ENCODE assay signal across 21 mouse cellular contexts in genomic region chr1:154042956-154043355, GRCm38 (mm10).
DNase-seq lines count a peak whose midpoint lies in the region; ATAC-seq lines count a peak whose summit lies in the region.
"Had no signal": no experiment of that assay in that cellular context is flagged by ENCODE, and none has a peak within 500 bp of the region (broad histone marks: within the 10 kb centered on the region; RNA-seq: fewer than 3 reads in every experiment).

No protein-coding gene starts in this region.

- no peaks in the 10 kb centered on the region for H3K4me1 ChIP-seq in heart, embryonic 11.5 days (ENCODE audit: control insufficient read depth, insufficient read depth, low read length)
- H3K4me1 ChIP-seq in liver, embryonic 15.5 days (replicated peaks) = peaks cover 8% of the 10 kb centered on the region
- H3K4me1 ChIP-seq in stomach, embryonic 16.5 days (ENCODE audit: control insufficient read depth, insufficient read depth, low read length) = no peaks in the 10 kb centered on the region
- H3K4me1 ChIP-seq: forebrain, embryonic 13.5 days; heart, embryonic 15.5 days; hindbrain, embryonic 15.5 days; lung, embryonic 15.5 days had no signal

- H3K9me3 ChIP-seq in heart, embryonic 11.5 days (replicated peaks; ENCODE audit: control insufficient read depth, low read length) = no peaks in the 10 kb centered on the region
- H3K9me3 ChIP-seq in liver, embryonic 15.5 days (replicated peaks) = no peaks in the 10 kb centered on the region
- no peaks in the 10 kb centered on the region for H3K9me3 ChIP-seq in stomach, embryonic 16.5 days (replicated peaks; ENCODE audit: control insufficient read depth, low read length)
- H3K9me3 ChIP-seq: forebrain, embryonic 13.5 days; heart, embryonic 15.5 days; hindbrain, embryonic 15.5 days; lung, embryonic 15.5 days had no signal

- H3K4me2 ChIP-seq in heart, embryonic 11.5 days = no peak overlapping the region
- no peak overlapping the region for H3K4me2 ChIP-seq in liver, embryonic 15.5 days
- H3K4me2 ChIP-seq in stomach, embryonic 16.5 days (ENCODE audit: low read depth, low read length) = no peak overlapping the region
- H3K4me2 ChIP-seq: forebrain, embryonic 13.5 days; heart, embryonic 15.5 days; hindbrain, embryonic 15.5 days; lung, embryonic 15.5 days had no signal

- intact Hi-C loops in heart, postnatal 14 days (cut with DNase I) = no loop called here

- no peaks in the 10 kb centered on the region for H3K36me3 ChIP-seq in heart, embryonic 11.5 days (ENCODE audit: control insufficient read depth, insufficient read depth, low read length)
- H3K36me3 ChIP-seq in liver, embryonic 15.5 days (replicated peaks) = no peaks in the 10 kb centered on the region
- no peaks in the 10 kb centered on the region for H3K36me3 ChIP-seq in stomach, embryonic 16.5 days (ENCODE audit: control insufficient read depth, insufficient read depth, low read length)
- H3K36me3 ChIP-seq: heart, embryonic 15.5 days; hindbrain, embryonic 15.5 days; lung, embryonic 15.5 days had no signal

- no peak overlapping the region for H3K27ac ChIP-seq in heart, embryonic 11.5 days (ENCODE audit: low read depth, low read length)
- H3K27ac ChIP-seq in liver, embryonic 15.5 days (replicated peaks) = no peak overlapping the region
- H3K27ac ChIP-seq in stomach, embryonic 16.5 days (ENCODE audit: low read length) = no peak overlapping the region
- H3K27ac ChIP-seq: forebrain, embryonic 13.5 days; heart, embryonic 15.5 days; hindbrain, embryonic 15.5 days; lung, embryonic 15.5 days had no signal

- H3K9ac ChIP-seq in heart, embryonic 11.5 days (ENCODE audit: low read depth, low read length) = no peak overlapping the region
- no peak overlapping the region for H3K9ac ChIP-seq in liver, embryonic 15.5 days
- no peak overlapping the region for H3K9ac ChIP-seq in stomach, embryonic 16.5 days (ENCODE audit: low read length)
- H3K9ac ChIP-seq: forebrain, embryonic 13.5 days; heart, embryonic 15.5 days; hindbrain, embryonic 15.5 days; lung, embryonic 15.5 days had no signal

- 58% methylated on average over 2 of the region's 2 CpGs for WGBS in heart, embryonic 11.5 days (ENCODE audit: insufficient replicate concordance)
- WGBS in liver, embryonic 15.5 days (ENCODE audit: insufficient replicate concordance) = 37% methylated on average over 2 of the region's 2 CpGs
- WGBS in stomach, embryonic 16.5 days = 57% methylated on average over 2 of the region's 2 CpGs

- no peak for DNase-seq in heart, postnatal 14 days
- no peak for DNase-seq in left cerebral cortex, adult 9 months (ENCODE audit: low spot score in 2 of 2)
- DNase-seq in c-Kit-positive CD71-positive TER-119-positive erythroid progenitor cells, embryonic 14.5 days (ENCODE audit: low spot score) = no peak
- no peak for DNase-seq in adipocyte (ENCODE audit: low spot score)
- DNase-seq: adrenal gland, adult 2 months; cerebellum, adult 11-12 months; cerebellum, postnatal 10 days; heart, postnatal 4 days; kidney, postnatal 4 days; layer of hippocampus, adult 9-11 months; lung, postnatal 36 days had no signal

- no peaks in the 10 kb centered on the region for H3K27me3 ChIP-seq in heart, embryonic 11.5 days (ENCODE audit: control insufficient read depth, insufficient read depth, low read length)
- no peaks in the 10 kb centered on the region for H3K27me3 ChIP-seq in liver, embryonic 15.5 days
- H3K27me3 ChIP-seq in stomach, embryonic 16.5 days (ENCODE audit: control insufficient read depth, insufficient read depth, low read length) = no peaks in the 10 kb centered on the region
- H3K27me3 ChIP-seq: forebrain, embryonic 13.5 days; heart, embryonic 15.5 days; hindbrain, embryonic 15.5 days; lung, embryonic 15.5 days had no signal

- H3K4me3 ChIP-seq in heart, embryonic 11.5 days (ENCODE audit: low read depth, low read length) = no peak overlapping the region
- no peak overlapping the region for H3K4me3 ChIP-seq in liver, embryonic 15.5 days (replicated peaks)
- H3K4me3 ChIP-seq in stomach, embryonic 16.5 days (replicated peaks; ENCODE audit: low read length) = no peak overlapping the region
- H3K4me3 ChIP-seq: forebrain, embryonic 13.5 days; heart, embryonic 15.5 days; hindbrain, embryonic 15.5 days; lung, embryonic 15.5 days had no signal

- ATAC-seq in heart, embryonic 11.5 days (replicated peaks; ENCODE audit: insufficient number of reproducible peaks, low FRiP score, low TSS enrichment) = peak; percentile 81
- ATAC-seq in erythroid progenitor cell, adult 5-6 weeks (replicated peaks; ENCODE audit: low FRiP score, poor library complexity, severe bottlenecking) = 0 out of 2 replicates have a peak, but pooled peaks have one; percentile 32
- peak; percentile 57 for ATAC-seq in liver, embryonic 15.5 days (ENCODE audit: insufficient read depth)
- peak; percentile 56; the same call in 1 of the 2 replicates for ATAC-seq in stomach, embryonic 16.5 days (ENCODE audit: insufficient read depth, low FRiP score)
- ATAC-seq: forebrain, embryonic 13.5 days; midbrain, embryonic 16.5 days; Patski had no signal
